Mouse (Mus musculus): Measurements from ENCODE around the gene Usp16. TPM values are rescaled to one million over a fixed set of nuclear protein-coding genes. Genes with fewer than 3 reads are reported as not detected.

Gene Usp16
- polyA plus RNA-seq (2011; ENCODE audit: insufficient read depth, insufficient read length, low replicate concordance, missing spikeins): 22.0 and 31.6 TPM in 2 replicates

- TF ChIP-seq POLR2A (IDR thresholded peaks at IDR 0.05; ENCODE audit: borderline replicate concordance, control insufficient read depth, low read depth, low read length) (peak; percentile 81; the same call in 1 of the 2 replicates), CTCF (IDR thresholded peaks at IDR 0.05; ENCODE audit: control insufficient read depth, insufficient read depth, low read length) (no peak)
Observed at GRCm38 (mm10) chr16:87454419-87455179, at the start of gene Usp16. TSS of gene Usp16 (plus strand) at chr16:87454703.

DNA sequence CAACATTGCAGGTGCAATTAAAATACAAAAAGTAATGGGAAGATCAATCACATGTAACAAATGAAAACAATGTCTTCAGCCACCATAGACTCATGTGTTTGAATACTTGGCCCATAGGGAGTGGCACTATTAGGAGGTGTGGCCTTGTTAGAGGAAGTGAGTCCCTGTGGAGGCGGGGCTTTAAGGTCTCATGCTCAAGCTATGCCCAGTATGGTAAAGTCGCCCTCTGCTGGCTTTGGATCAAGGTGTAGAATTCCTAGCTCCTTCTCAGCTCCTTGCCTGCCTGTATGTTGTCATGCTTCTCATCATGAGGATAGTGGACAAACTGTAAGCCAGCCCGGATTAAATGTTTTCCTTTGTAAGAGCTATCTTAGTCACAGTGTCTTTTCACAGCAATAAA, 49.5 kb upstream of the Usp16 start:
- TF ChIP-seq CTCF (IDR thresholded peaks at IDR 0.05; ENCODE audit: control insufficient read depth, insufficient read depth, low read length) (0 out of 2 replicates have a peak, but pooled peaks have one; percentile 14), POLR2A (IDR thresholded peaks at IDR 0.05; ENCODE audit: borderline replicate concordance, control insufficient read depth, low read depth, low read length) (no peak)
- Histone ChIP-seq H3K27ac (ENCODE audit: control insufficient read depth, insufficient read depth, low read depth, low read length, poor library complexity) (no peak overlapping the region), H3K4me1 (ENCODE audit: control insufficient read depth, insufficient read depth, low read length) (no peaks in the 10 kb centered on the region), H3K4me3 (replicated peaks; ENCODE audit: control insufficient read depth, low read depth, low read length) (no peak overlapping the region)
- WGBS: 76% methylated on average over 3 of the region's 3 CpGs

More at GRCm38 (mm10) chr16:87454419-87455179, at the start of gene Usp16:
- WGBS: 13% methylated on average over 45 of the region's 45 CpGs
- Histone ChIP-seq H3K4me3 (replicated peaks; ENCODE audit: control insufficient read depth, low read depth, low read length) (peak within 1 kb of the TSS; percentile 95), H3K4me1 (ENCODE audit: control insufficient read depth, insufficient read depth, low read length) (peaks cover 2% of the 10 kb centered on the region), H3K27ac (ENCODE audit: control insufficient read depth, insufficient read depth, low read depth, low read length, poor library complexity) (peak within 1 kb of the TSS; percentile 84)

DNA sequence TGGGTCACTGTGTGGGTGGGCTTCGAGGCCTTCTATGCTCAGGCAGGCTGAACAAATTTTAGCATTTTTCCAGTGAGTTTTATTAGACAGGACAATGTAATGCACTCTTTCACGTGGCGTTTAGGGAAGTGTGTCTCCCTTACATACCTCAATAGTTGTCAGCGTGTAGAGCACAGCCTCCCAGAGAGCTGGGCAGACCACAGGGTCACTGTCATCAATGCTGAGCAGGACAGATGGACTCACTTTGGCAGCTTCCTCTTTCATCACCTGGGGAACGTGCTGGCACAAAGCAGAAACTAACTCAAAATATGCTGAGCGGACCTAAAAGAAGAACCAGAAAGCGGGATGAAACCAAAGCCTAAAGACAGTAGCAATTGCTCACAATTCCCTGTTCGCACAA, 33.8 kb upstream of the Usp16 start:
- no peaks in the 10 kb centered on the region for H3K4me1 ChIP-seq (ENCODE audit: control insufficient read depth, insufficient read depth, low read length)
- no peak overlapping the region for H3K27ac ChIP-seq (ENCODE audit: control insufficient read depth, insufficient read depth, low read depth, low read length, poor library complexity)
- WGBS: 75% methylated on average over 8 of the region's 8 CpGs
- H3K4me3 ChIP-seq (replicated peaks; ENCODE audit: control insufficient read depth, low read depth, low read length): no peak overlapping the region
- no peak for TF ChIP-seq POLR2A (IDR thresholded peaks at IDR 0.05; ENCODE audit: borderline replicate concordance, control insufficient read depth, low read depth, low read length)
- no peak for TF ChIP-seq CTCF (IDR thresholded peaks at IDR 0.05; ENCODE audit: control insufficient read depth, insufficient read depth, low read length)

DNA sequence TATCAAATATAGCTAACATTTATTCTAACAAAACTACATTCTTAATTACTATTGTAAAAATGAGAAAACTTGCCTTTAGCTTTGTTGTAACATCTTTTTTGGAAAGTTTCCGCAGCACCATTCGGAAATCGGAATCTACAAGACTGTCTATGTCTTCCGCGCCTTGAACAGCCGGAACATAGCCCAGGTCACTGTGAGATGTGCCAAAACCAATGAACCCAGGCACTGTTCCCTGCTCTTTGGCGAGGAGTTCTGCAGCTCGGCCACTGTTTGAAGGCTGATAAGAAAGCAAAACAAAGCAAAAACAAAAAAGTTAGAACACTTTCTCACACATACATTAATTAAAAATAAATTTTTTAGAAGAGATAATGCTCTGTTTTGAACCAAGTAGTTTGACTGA, 27.0 kb upstream of the Usp16 start:
- Histone ChIP-seq H3K27ac (ENCODE audit: control insufficient read depth, insufficient read depth, low read depth, low read length, poor library complexity) (no peak overlapping the region), H3K4me3 (replicated peaks; ENCODE audit: control insufficient read depth, low read depth, low read length) (no peak overlapping the region), H3K4me1 (ENCODE audit: control insufficient read depth, insufficient read depth, low read length) (no peaks in the 10 kb centered on the region; the same call in 1 of the 2 replicates)
- 92% methylated on average over 8 of the region's 8 CpGs for WGBS
- TF ChIP-seq CTCF (IDR thresholded peaks at IDR 0.05; ENCODE audit: control insufficient read depth, insufficient read depth, low read length): no peak
- no peak for TF ChIP-seq POLR2A (IDR thresholded peaks at IDR 0.05; ENCODE audit: borderline replicate concordance, control insufficient read depth, low read depth, low read length)

- under 1% methylated on average over 56 of the region's 56 CpGs for WGBS
Observed at GRCm38 (mm10) chr16:87432033-87432814, 22.3 kb upstream of the Usp16 start, which contains the start of gene Ltn1. TSS of gene Ltn1 (minus strand) at chr16:87432612.

DNA sequence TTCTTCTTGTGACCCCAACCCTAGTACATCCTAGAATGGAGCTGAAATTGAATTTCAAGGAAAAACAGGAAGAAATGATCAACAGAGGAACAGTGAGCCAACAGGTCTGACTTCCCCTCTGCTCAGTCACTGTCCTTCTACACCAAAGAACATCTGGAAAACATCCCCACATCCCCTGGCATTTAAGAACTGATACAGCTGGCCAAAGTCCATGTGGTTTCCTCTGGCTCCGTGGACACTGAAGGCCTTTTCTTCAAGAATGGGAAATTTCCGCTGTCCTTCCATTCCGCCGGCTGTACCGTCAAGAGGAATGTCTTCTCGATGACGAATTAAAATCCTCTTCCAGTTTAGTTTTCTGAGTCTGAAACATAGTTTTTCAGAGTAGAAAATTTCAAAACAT, 20.2 kb upstream of the Usp16 start:
- TF ChIP-seq POLR2A (IDR thresholded peaks at IDR 0.05; ENCODE audit: borderline replicate concordance, control insufficient read depth, low read depth, low read length) (no peak), CTCF (IDR thresholded peaks at IDR 0.05; ENCODE audit: control insufficient read depth, insufficient read depth, low read length) (no peak)
- no peak overlapping the region for H3K4me3 ChIP-seq (replicated peaks; ENCODE audit: control insufficient read depth, low read depth, low read length)
- no peak overlapping the region for H3K27ac ChIP-seq (ENCODE audit: control insufficient read depth, insufficient read depth, low read depth, low read length, poor library complexity)
- no peaks in the 10 kb centered on the region; the same call in 1 of the 2 replicates for H3K4me1 ChIP-seq (ENCODE audit: control insufficient read depth, insufficient read depth, low read length)
- WGBS: 94% methylated on average over 7 of the region's 7 CpGs

More at GRCm38 (mm10) chr16:87432033-87432814, 22.3 kb upstream of the Usp16 start, which contains the start of gene Ltn1:
- Histone ChIP-seq H3K4me1 (ENCODE audit: control insufficient read depth, insufficient read depth, low read length) (no peaks in the 10 kb centered on the region; the same call in 1 of the 2 replicates), H3K4me3 (replicated peaks; ENCODE audit: control insufficient read depth, low read depth, low read length) (peak within 1 kb of the TSS; percentile 96), H3K27ac (ENCODE audit: control insufficient read depth, insufficient read depth, low read depth, low read length, poor library complexity) (peak within 1 kb of the TSS; percentile 66)
- TF ChIP-seq POLR2A (IDR thresholded peaks at IDR 0.05; ENCODE audit: borderline replicate concordance, control insufficient read depth, low read depth, low read length) (peak; percentile 69; the same call in 1 of the 2 replicates), CTCF (IDR thresholded peaks at IDR 0.05; ENCODE audit: control insufficient read depth, insufficient read depth, low read length) (no peak)

GRCm38 (mm10) chr16:87434946-87435345, 19.6 kb upstream of the Usp16 start:
- no peaks in the 10 kb centered on the region; the same call in 1 of the 2 replicates for H3K4me1 ChIP-seq (ENCODE audit: control insufficient read depth, insufficient read depth, low read length)
- no peak overlapping the region for H3K27ac ChIP-seq (ENCODE audit: control insufficient read depth, insufficient read depth, low read depth, low read length, poor library complexity)
- TF ChIP-seq CTCF (IDR thresholded peaks at IDR 0.05; ENCODE audit: control insufficient read depth, insufficient read depth, low read length) (no peak), POLR2A (IDR thresholded peaks at IDR 0.05; ENCODE audit: borderline replicate concordance, control insufficient read depth, low read depth, low read length) (no peak)
- 73% methylated on average over 6 of the region's 6 CpGs for WGBS
- H3K4me3 ChIP-seq (replicated peaks; ENCODE audit: control insufficient read depth, low read depth, low read length): no peak overlapping the region

All from bone marrow, adult 2 months (tissue).